Comparison of ENCODE assay signal across 9 mouse cellular contexts in genomic region chr17:34388513-34388912, GRCm38 (mm10). TPM values are rescaled to one million over a fixed set of nuclear protein-coding genes. Genes with fewer than 3 reads are reported as not detected.
DNase-seq lines count a peak whose midpoint lies in the region; ATAC-seq and TF ChIP-seq lines count a peak whose summit lies in the region.
"Had no signal": no experiment of that assay in that cellular context is flagged by ENCODE, and none has a peak within 500 bp of the region (broad histone marks: within the 10 kb centered on the region; RNA-seq: fewer than 3 reads in every experiment).

No protein-coding gene starts in this region.

- no peak overlapping the region for H3K27ac ChIP-seq in heart, postnatal 0 days (ENCODE audit: low read depth)
- H3K27ac ChIP-seq in embryonic facial prominence, embryonic 10.5 days (replicated peaks) = no peak overlapping the region
- H3K27ac ChIP-seq: neural tube, embryonic 12.5 days had no signal

- WGBS in heart, postnatal 0 days = 35% methylated on average over 4 of the region's 4 CpGs
- 38% methylated on average over 4 of the region's 4 CpGs for WGBS in embryonic facial prominence, embryonic 10.5 days

- TF ChIP-seq CTCF in heart, postnatal 0 days (IDR thresholded peaks at IDR 0.05; ENCODE audit: low read depth) = peak; percentile 51

- H3K4me3 ChIP-seq in heart, postnatal 0 days (ENCODE audit: low read depth, low read length) = no peak overlapping the region
- no peak overlapping the region for H3K4me3 ChIP-seq in embryonic facial prominence, embryonic 10.5 days
- H3K4me3 ChIP-seq: neural tube, embryonic 12.5 days had no signal

- no peak for ATAC-seq in heart, postnatal 0 days (ENCODE audit: insufficient read depth, low read depth)
- ATAC-seq in megakaryocyte, adult 5-6 weeks (ENCODE audit: poor library complexity, severe bottlenecking) = peak; percentile 67

- H3K4me2 ChIP-seq in heart, postnatal 0 days (ENCODE audit: low read depth, low read length) = no peak overlapping the region
- H3K4me2 ChIP-seq: neural tube, embryonic 12.5 days had no signal

- H3K9ac ChIP-seq in heart, postnatal 0 days (replicated peaks; ENCODE audit: low read depth, low read length) = no peak overlapping the region
- H3K9ac ChIP-seq: neural tube, embryonic 12.5 days had no signal

- no peaks in the 10 kb centered on the region for H3K9me3 ChIP-seq in heart, postnatal 0 days (replicated peaks; ENCODE audit: control insufficient read depth, low read length)
- H3K9me3 ChIP-seq in embryonic facial prominence, embryonic 10.5 days = no peaks in the 10 kb centered on the region
- H3K9me3 ChIP-seq: neural tube, embryonic 12.5 days had no signal

- peaks cover 10% of the 10 kb centered on the region; the same call in 1 of the 2 replicates for H3K27me3 ChIP-seq in heart, postnatal 0 days (ENCODE audit: control insufficient read depth, insufficient read depth, low read length)
- peaks cover 24% of the 10 kb centered on the region for H3K27me3 ChIP-seq in embryonic facial prominence, embryonic 10.5 days (replicated peaks; ENCODE audit: low read depth, poor library complexity, severe bottlenecking)
- H3K27me3 ChIP-seq: neural tube, embryonic 12.5 days had no signal

- no peak for DNase-seq in heart, postnatal 0 days (ENCODE audit: low spot score)
- DNase-seq in heart, adult 8-10 months (ENCODE audit: low spot score) = no peak
- DNase-seq in 3T3-L1 (ENCODE audit: low read depth, low spot score) = peak; percentile 34
- DNase-seq in R1 (ENCODE audit: low read depth, low spot score) = peak; percentile 49
- DNase-seq in embryonic facial prominence, embryonic 10.5 days (ENCODE audit: low spot score) = peak; percentile 33
- no peak for DNase-seq in left cerebral cortex, postnatal 36 days (ENCODE audit: low spot score in 2 of 2)
- DNase-seq in ovary, postnatal 10 days (ENCODE audit: low spot score) = no peak

- no peak for TF ChIP-seq EP300 in heart, postnatal 0 days (IDR thresholded peaks at IDR 0.05; ENCODE audit: low read depth)

- no peaks in the 10 kb centered on the region for H3K4me1 ChIP-seq in heart, postnatal 0 days (ENCODE audit: control insufficient read depth, insufficient read depth)
- peaks cover 6% of the 10 kb centered on the region; the same call in 1 of the 2 replicates for H3K4me1 ChIP-seq in embryonic facial prominence, embryonic 10.5 days
- H3K4me1 ChIP-seq: neural tube, embryonic 12.5 days had no signal

- intact Hi-C loops in left cerebral cortex, postnatal 36 days (cut with DNase I) = loop anchor here (1.0 kb wide), 1 partner anchor 23 kb away; no protein-coding TSS in a partner anchor

- no peaks in the 10 kb centered on the region for H3K36me3 ChIP-seq in heart, postnatal 0 days (replicated peaks; ENCODE audit: control insufficient read depth, insufficient read depth, low read length)
- H3K36me3 ChIP-seq in embryonic facial prominence, embryonic 10.5 days (replicated peaks) = no peaks in the 10 kb centered on the region
- H3K36me3 ChIP-seq: neural tube, embryonic 12.5 days had no signal

RNA-seq across cellular contexts. Expression of gene BC051142, which starts 10.1 kb away (rescaled TPM):
- not detected in 2 replicates for total RNA-seq in heart, postnatal 0 days (2014; rRNA removed; ENCODE audit: low replicate concordance)
- polyA plus RNA-seq in heart, postnatal 0 days (2015; fragmentation: Nextera tagmentation; extraction: Ambion mirVana) = 0.41 and 0.62 TPM in 2 replicates
- total RNA-seq in heart, adult 8-10 months (2022) = under 1 TPM in 2 of 4 experiments, not detected in 2; 0.34 to 0.79 TPM
- polyA plus RNA-seq in embryonic facial prominence, embryonic 10.5 days (2016; fragmentation: Nextera tagmentation; extraction: Ambion mirVana) = 0.88 and 1.4 TPM in 2 replicates
- not detected in 2 replicates for total RNA-seq in megakaryocyte, adult 5-6 weeks (2015)
- total RNA-seq in megakaryocyte, adult 5-6 weeks (2017) = 0.29 and 3.8 TPM in 2 replicates
- total RNA-seq in left cerebral cortex, postnatal 36 days (2021) = 1 to 10 TPM; 4.1 TPM

RNA-seq across cellular contexts. Expression of gene Btnl1, which starts 11.6 kb away (rescaled TPM):
- total RNA-seq in heart, postnatal 0 days (2014; rRNA removed; ENCODE audit: low replicate concordance) = not detected in 2 replicates
- polyA plus RNA-seq in heart, postnatal 0 days (2015; fragmentation: Nextera tagmentation; extraction: Ambion mirVana) = not detected in 2 replicates
- not detected for total RNA-seq in heart, adult 8-10 months (2022)
- not detected in 2 replicates for polyA plus RNA-seq in embryonic facial prominence, embryonic 10.5 days (2016; fragmentation: Nextera tagmentation; extraction: Ambion mirVana)
- total RNA-seq in megakaryocyte, adult 5-6 weeks (2015) = not detected in 2 replicates
- total RNA-seq in megakaryocyte, adult 5-6 weeks (2017) = not detected in 2 replicates
- not detected for total RNA-seq in left cerebral cortex, postnatal 36 days (2021)
- polyA plus RNA-seq: neural tube, embryonic 12.5 days had no signal

RNA-seq across cellular contexts. Expression of gene Btnl2, which starts 33.9 kb away (rescaled TPM):
- not detected in 2 replicates for total RNA-seq in heart, postnatal 0 days (2014; rRNA removed; ENCODE audit: low replicate concordance)
- polyA plus RNA-seq in heart, postnatal 0 days (2015; fragmentation: Nextera tagmentation; extraction: Ambion mirVana) = not detected in 2 replicates
- under 1 TPM; 0.16 to 0.68 (median 0.49) TPM for total RNA-seq in heart, adult 8-10 months (2022)
- polyA plus RNA-seq in embryonic facial prominence, embryonic 10.5 days (2016; fragmentation: Nextera tagmentation; extraction: Ambion mirVana) = 0.08 TPM in 1 of 2 replicates, not detected in the other
- total RNA-seq in megakaryocyte, adult 5-6 weeks (2015) = 0.09 TPM in 1 of 2 replicates, not detected in the other
- total RNA-seq in megakaryocyte, adult 5-6 weeks (2017) = 0.33 TPM in 1 of 2 replicates, not detected in the other
- under 1 TPM; 0.50 to 0.74 TPM for total RNA-seq in left cerebral cortex, postnatal 36 days (2021)
- polyA plus RNA-seq: neural tube, embryonic 12.5 days had no signal

Comparison
In these comparisons a context has a peak if more than half of its experiments do, and no peak if none do; other contexts are left out.
1. DNase-seq: peak in 3T3-L1 (single experiment), R1 (single experiment) and embryonic facial prominence, embryonic 10.5 days (single experiment); none in heart, postnatal 0 days (single experiment), heart, adult 8-10 months (single experiment), left cerebral cortex, postnatal 36 days (0 of 2) and ovary, postnatal 10 days (single experiment).